Comparison of ENCODE assay signal across 7 mouse cellular contexts in the genomic region with DNA sequence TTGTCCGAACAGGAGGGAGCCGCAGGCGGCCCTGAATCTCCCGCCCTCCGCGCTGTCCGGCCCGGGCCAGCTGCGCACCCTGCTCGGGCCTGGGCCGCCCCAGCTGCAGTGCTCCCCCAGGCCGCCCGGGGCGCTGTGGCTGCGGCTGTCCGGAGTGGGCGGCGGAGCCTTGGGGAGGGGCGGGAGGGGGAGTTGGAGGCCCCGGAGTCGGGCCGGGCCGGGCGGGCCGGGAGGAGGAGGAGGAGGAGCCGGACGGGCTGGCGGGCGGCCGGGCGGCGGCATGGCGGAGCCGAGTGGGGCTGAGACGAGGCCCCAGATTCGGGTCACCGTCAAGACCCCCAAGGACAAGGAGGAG. TPM values are rescaled to one million over a fixed set of nuclear protein-coding genes. Genes with fewer than 3 reads are reported as not detected.
DNase-seq lines count a peak whose midpoint lies in the region; ATAC-seq and TF ChIP-seq lines count a peak whose summit lies in the region.

TSS of gene Ubqln4 (plus strand) at position 234 of the 355 bp plus-strand sequence.

- peak within 1 kb of the TSS; percentile 85 for H3K4me2 ChIP-seq in embryonic facial prominence, embryonic 11.5 days (ENCODE audit: low read depth, low read length)
- peak within 1 kb of the TSS; percentile 77 for H3K4me2 ChIP-seq in limb, embryonic 11.5 days (ENCODE audit: low read depth, severe bottlenecking)
- H3K4me2 ChIP-seq in midbrain, embryonic 13.5 days (replicated peaks) = peak within 1 kb of the TSS; percentile 81

- peak; percentile 66; the same call in 1 of the 2 replicates for TF ChIP-seq CTCF in small intestine, adult 2 months (IDR thresholded peaks at IDR 0.05; ENCODE audit: extremely low read depth, insufficient read length, insufficient replicate concordance, low read depth, low read length)

- peak within 1 kb of the TSS; percentile 89 for H3K4me3 ChIP-seq in embryonic facial prominence, embryonic 11.5 days (ENCODE audit: low read depth, low read length)
- peak within 1 kb of the TSS; percentile 85 for H3K4me3 ChIP-seq in limb, embryonic 11.5 days (ENCODE audit: low read depth, low read length)
- peak within 1 kb of the TSS; percentile 93 for H3K4me3 ChIP-seq in midbrain, embryonic 13.5 days (replicated peaks)
- H3K4me3 ChIP-seq in small intestine, adult 2 months (ENCODE audit: low read depth, low read length) = peak within 1 kb of the TSS; percentile 72

- no peaks in the 10 kb centered on the region for H3K9me3 ChIP-seq in embryonic facial prominence, embryonic 11.5 days (replicated peaks; ENCODE audit: control insufficient read depth, low read length)
- H3K9me3 ChIP-seq in limb, embryonic 11.5 days (ENCODE audit: control insufficient read depth, low read length) = no peaks in the 10 kb centered on the region
- no peaks in the 10 kb centered on the region for H3K9me3 ChIP-seq in midbrain, embryonic 13.5 days

- peak; percentile 73; the same call in 1 of the 2 replicates for TF ChIP-seq POLR2A in small intestine, adult 2 months (IDR thresholded peaks at IDR 0.05; ENCODE audit: low read depth, low read length)

- H3K27ac ChIP-seq in embryonic facial prominence, embryonic 11.5 days (replicated peaks; ENCODE audit: low read depth, low read length) = peak within 1 kb of the TSS; percentile 93
- H3K27ac ChIP-seq in limb, embryonic 11.5 days (replicated peaks; ENCODE audit: low read depth, low read length) = peak within 1 kb of the TSS; percentile 90
- H3K27ac ChIP-seq in midbrain, embryonic 13.5 days = peak within 1 kb of the TSS; percentile 93
- peak within 1 kb of the TSS; percentile 96 for H3K27ac ChIP-seq in small intestine, adult 2 months (ENCODE audit: insufficient read depth, low read depth, low read length)

- no peaks in the 10 kb centered on the region for H3K27me3 ChIP-seq in embryonic facial prominence, embryonic 11.5 days (ENCODE audit: control insufficient read depth, insufficient read depth, low read length)
- H3K27me3 ChIP-seq in limb, embryonic 11.5 days (ENCODE audit: control insufficient read depth, insufficient read depth, low read length) = no peaks in the 10 kb centered on the region
- H3K27me3 ChIP-seq in midbrain, embryonic 13.5 days = no peaks in the 10 kb centered on the region
- no peaks in the 10 kb centered on the region for H3K27me3 ChIP-seq in small intestine, adult 2 months (ENCODE audit: control insufficient read depth, insufficient read depth, low read length)

- 0% methylated on average over 35 of the region's 37 CpGs for WGBS in embryonic facial prominence, embryonic 11.5 days
- under 1% methylated on average over 26 of the region's 37 CpGs for WGBS in limb, embryonic 11.5 days
- WGBS in midbrain, embryonic 13.5 days = under 1% methylated on average over 25 of the region's 37 CpGs
- WGBS in small intestine, adult 2 months = 1% methylated on average over 35 of the region's 37 CpGs

- H3K36me3 ChIP-seq in embryonic facial prominence, embryonic 11.5 days (replicated peaks; ENCODE audit: control insufficient read depth, insufficient read depth, low read depth, low read length) = peaks cover 10% of the 10 kb centered on the region
- peaks cover 14% of the 10 kb centered on the region for H3K36me3 ChIP-seq in limb, embryonic 11.5 days (ENCODE audit: control insufficient read depth, insufficient read depth, low read length)
- peaks cover 35% of the 10 kb centered on the region for H3K36me3 ChIP-seq in midbrain, embryonic 13.5 days
- H3K36me3 ChIP-seq in small intestine, adult 2 months (ENCODE audit: control insufficient read depth, insufficient read depth, low read length) = peaks cover 19% of the 10 kb centered on the region; the same call in 1 of the 2 replicates

- ATAC-seq in embryonic facial prominence, embryonic 11.5 days (replicated peaks; ENCODE audit: insufficient number of reproducible peaks, low FRiP score, low TSS enrichment, low read depth) = peak; percentile 91
- peak; percentile 85 for ATAC-seq in limb, embryonic 11.5 days (ENCODE audit: insufficient number of reproducible peaks, low FRiP score, low TSS enrichment, low read depth)
- ATAC-seq in midbrain, embryonic 13.5 days = peak; percentile 87

- peak; percentile 85 for DNase-seq in adrenal gland, adult 8-10 months
- DNase-seq in embryonic facial prominence, embryonic 11.5 days (ENCODE audit: low spot score) = peak; percentile 94
- DNase-seq in heart, adult 11 months = peak; percentile 99
- peak; percentile 96 for DNase-seq in kidney, adult 18-20 months
- peak; percentile 96 for DNase-seq in limb, embryonic 11.5 days (ENCODE audit: low spot score)

- peak within 1 kb of the TSS; percentile 89 for H3K9ac ChIP-seq in embryonic facial prominence, embryonic 11.5 days (replicated peaks; ENCODE audit: low read length)
- H3K9ac ChIP-seq in limb, embryonic 11.5 days (ENCODE audit: low read length) = peak within 1 kb of the TSS; percentile 87
- peak within 1 kb of the TSS; percentile 92 for H3K9ac ChIP-seq in midbrain, embryonic 13.5 days (replicated peaks)

- H3K4me1 ChIP-seq in embryonic facial prominence, embryonic 11.5 days (ENCODE audit: control insufficient read depth, insufficient read depth, low read length) = no peaks in the 10 kb centered on the region
- H3K4me1 ChIP-seq in limb, embryonic 11.5 days (ENCODE audit: control insufficient read depth, insufficient read depth, low read length) = peaks cover 7% of the 10 kb centered on the region
- H3K4me1 ChIP-seq in midbrain, embryonic 13.5 days (replicated peaks) = peaks cover 43% of the 10 kb centered on the region
- H3K4me1 ChIP-seq in small intestine, adult 2 months (ENCODE audit: control insufficient read depth, insufficient read depth, insufficient read length, low read length) = peaks cover 11% of the 10 kb centered on the region

RNA-seq across cellular contexts. Expression of gene Ubqln4, which starts in this region (rescaled TPM):
- total RNA-seq in adrenal gland, adult 8-10 months (2022) = 10 to 100 TPM; 64.1 to 81.3 (median 66.7) TPM
- 62.1 and 73.3 TPM in 2 replicates for polyA plus RNA-seq in embryonic facial prominence, embryonic 11.5 days (2014; fragmentation: Nextera tagmentation; extraction: Ambion mirVana)
- polyA plus RNA-seq in limb, embryonic 11.5 days (2014; fragmentation: Nextera tagmentation; extraction: Ambion mirVana) = 80.1 and 85.3 TPM in 2 replicates
- 39.1 and 46.7 TPM in 2 replicates for polyA plus RNA-seq in midbrain, embryonic 13.5 days (2015; fragmentation: Nextera tagmentation; extraction: Ambion mirVana)
- polyA plus RNA-seq in small intestine, adult 2 months (2012; rRNA removed) = 26.0 and 35.4 TPM in 2 replicates

Comparison
In these comparisons a context has a peak if more than half of its experiments do, and no peak if none do; other contexts are left out.
1. Peak in every context shown above with its lines: DNase-seq, ATAC-seq, H3K4me3 ChIP-seq and H3K27ac ChIP-seq.